Mouse (Mus musculus): ENCODE results near the gene Ugt1a9. TPM values are rescaled to one million over a fixed set of nuclear protein-coding genes. Genes with fewer than 3 reads are reported as not detected.

Ugt1a9 gene
- total and polyA plus RNA-seq, 2 experiments from 2014 or later = not detected

GRCm38 (mm10) chr1:88227482-88227881 lies 156.9 kb downstream of the Ugt1a9 start:
- no peak for DNase-seq (ENCODE audit: low spot score)
- WGBS = 46% methylated on average over 2 of the region's 2 CpGs
- no peak for ATAC-seq (ENCODE audit: insufficient read depth, low read depth)
- H3K4me1 ChIP-seq (ENCODE audit: control insufficient read depth, insufficient read depth) = no peaks in the 10 kb centered on the region
- H3K9me3 ChIP-seq (replicated peaks; ENCODE audit: control insufficient read depth, low read length) = peaks cover 71% of the 10 kb centered on the region
- H3K36me3 ChIP-seq (replicated peaks; ENCODE audit: control insufficient read depth, insufficient read depth, low read length) = no peaks in the 10 kb centered on the region
- H3K4me2 ChIP-seq (ENCODE audit: low read depth, low read length) = no peak overlapping the region
- H3K4me3 ChIP-seq (ENCODE audit: low read depth, low read length) = no peak overlapping the region
- no peak overlapping the region for H3K27ac ChIP-seq (ENCODE audit: low read depth)
- no peak for TF ChIP-seq CTCF (IDR thresholded peaks at IDR 0.05; ENCODE audit: low read depth)
- no peak for TF ChIP-seq EP300 (IDR thresholded peaks at IDR 0.05; ENCODE audit: low read depth)
- no peaks in the 10 kb centered on the region for H3K27me3 ChIP-seq (ENCODE audit: control insufficient read depth, insufficient read depth, low read length)
- H3K9ac ChIP-seq (replicated peaks; ENCODE audit: low read depth, low read length) = no peak overlapping the region

- Histone ChIP-seq H3K27me3 (ENCODE audit: control insufficient read depth, insufficient read depth, low read length) (no peaks in the 10 kb centered on the region), H3K9me3 (replicated peaks; ENCODE audit: control insufficient read depth, low read length) (peaks cover 77% of the 10 kb centered on the region), H3K4me3 (ENCODE audit: low read depth, low read length) (no peak overlapping the region), H3K4me2 (ENCODE audit: low read depth, low read length) (no peak overlapping the region), H3K27ac (ENCODE audit: low read depth) (no peak overlapping the region), H3K4me1 (ENCODE audit: control insufficient read depth, insufficient read depth) (no peaks in the 10 kb centered on the region), H3K9ac (replicated peaks; ENCODE audit: low read depth, low read length) (no peak overlapping the region), H3K36me3 (replicated peaks; ENCODE audit: control insufficient read depth, insufficient read depth, low read length) (no peaks in the 10 kb centered on the region)
- DNase-seq (ENCODE audit: low spot score) = no peak
- ATAC-seq (ENCODE audit: insufficient read depth, low read depth) = no peak
- TF ChIP-seq CTCF (IDR thresholded peaks at IDR 0.05; ENCODE audit: low read depth) (no peak), EP300 (IDR thresholded peaks at IDR 0.05; ENCODE audit: low read depth) (no peak)
- 59% methylated on average over 7 of the region's 7 CpGs for WGBS
These were observed 157.5 kb downstream of the Ugt1a9 start for GRCm38 (mm10) chr1:88228121-88228520.

GRCm38 (mm10) chr1:88229566-88229965 lies 159.0 kb downstream of the Ugt1a9 start:
- H3K4me1 ChIP-seq (ENCODE audit: control insufficient read depth, insufficient read depth) = no peaks in the 10 kb centered on the region
- DNase-seq (ENCODE audit: low spot score) (no peak), ATAC-seq (ENCODE audit: insufficient read depth, low read depth) (no peak)
- TF ChIP-seq CTCF (IDR thresholded peaks at IDR 0.05; ENCODE audit: low read depth) = no peak
- TF ChIP-seq EP300 (IDR thresholded peaks at IDR 0.05; ENCODE audit: low read depth) = no peak
- no peak overlapping the region for H3K4me3 ChIP-seq (ENCODE audit: low read depth, low read length)
- no peaks in the 10 kb centered on the region for H3K27me3 ChIP-seq (ENCODE audit: control insufficient read depth, insufficient read depth, low read length)
- no peak overlapping the region for H3K4me2 ChIP-seq (ENCODE audit: low read depth, low read length)
- no peak overlapping the region for H3K27ac ChIP-seq (ENCODE audit: low read depth)
- no peaks in the 10 kb centered on the region for H3K36me3 ChIP-seq (replicated peaks; ENCODE audit: control insufficient read depth, insufficient read depth, low read length)
- H3K9me3 ChIP-seq (replicated peaks; ENCODE audit: control insufficient read depth, low read length) = peaks cover 91% of the 10 kb centered on the region
- no peak overlapping the region for H3K9ac ChIP-seq (replicated peaks; ENCODE audit: low read depth, low read length)
- 61% methylated on average over 3 of the region's 3 CpGs for WGBS

GRCm38 (mm10) chr1:88229986-88230385 lies 159.4 kb downstream of the Ugt1a9 start:
- Histone ChIP-seq H3K4me3 (ENCODE audit: low read depth, low read length) (no peak overlapping the region), H3K9ac (replicated peaks; ENCODE audit: low read depth, low read length) (no peak overlapping the region), H3K27me3 (ENCODE audit: control insufficient read depth, insufficient read depth, low read length) (no peaks in the 10 kb centered on the region), H3K27ac (ENCODE audit: low read depth) (no peak overlapping the region), H3K4me2 (ENCODE audit: low read depth, low read length) (no peak overlapping the region), H3K4me1 (ENCODE audit: control insufficient read depth, insufficient read depth) (no peaks in the 10 kb centered on the region), H3K36me3 (replicated peaks; ENCODE audit: control insufficient read depth, insufficient read depth, low read length) (no peaks in the 10 kb centered on the region), H3K9me3 (replicated peaks; ENCODE audit: control insufficient read depth, low read length) (peaks cover 94% of the 10 kb centered on the region)
- ATAC-seq (ENCODE audit: insufficient read depth, low read depth) (0 out of 2 replicates have a peak, but pooled peaks have one; percentile 2), DNase-seq (ENCODE audit: low spot score) (no peak)
- TF ChIP-seq CTCF (IDR thresholded peaks at IDR 0.05; ENCODE audit: low read depth) = no peak
- no peak for TF ChIP-seq EP300 (IDR thresholded peaks at IDR 0.05; ENCODE audit: low read depth)
- 68% methylated on average over 5 of the region's 5 CpGs for WGBS

GRCm38 (mm10) chr1:88230421-88230820 lies 159.8 kb downstream of the Ugt1a9 start:
- ATAC-seq (ENCODE audit: insufficient read depth, low read depth) (no peak), DNase-seq (ENCODE audit: low spot score) (no peak)
- Histone ChIP-seq H3K27me3 (ENCODE audit: control insufficient read depth, insufficient read depth, low read length) (no peaks in the 10 kb centered on the region), H3K4me2 (ENCODE audit: low read depth, low read length) (no peak overlapping the region), H3K36me3 (replicated peaks; ENCODE audit: control insufficient read depth, insufficient read depth, low read length) (no peaks in the 10 kb centered on the region), H3K9me3 (replicated peaks; ENCODE audit: control insufficient read depth, low read length) (peaks cover 97% of the 10 kb centered on the region), H3K4me1 (ENCODE audit: control insufficient read depth, insufficient read depth) (no peaks in the 10 kb centered on the region), H3K9ac (replicated peaks; ENCODE audit: low read depth, low read length) (no peak overlapping the region), H3K4me3 (ENCODE audit: low read depth, low read length) (no peak overlapping the region), H3K27ac (ENCODE audit: low read depth) (no peak overlapping the region)
- 63% methylated on average over 7 of the region's 7 CpGs for WGBS
- TF ChIP-seq EP300 (IDR thresholded peaks at IDR 0.05; ENCODE audit: low read depth) (no peak), CTCF (IDR thresholded peaks at IDR 0.05; ENCODE audit: low read depth) (no peak)
